Mouse (Mus musculus): Measurements from ENCODE around the gene Nanos3.

Nanos3 gene

DNA sequence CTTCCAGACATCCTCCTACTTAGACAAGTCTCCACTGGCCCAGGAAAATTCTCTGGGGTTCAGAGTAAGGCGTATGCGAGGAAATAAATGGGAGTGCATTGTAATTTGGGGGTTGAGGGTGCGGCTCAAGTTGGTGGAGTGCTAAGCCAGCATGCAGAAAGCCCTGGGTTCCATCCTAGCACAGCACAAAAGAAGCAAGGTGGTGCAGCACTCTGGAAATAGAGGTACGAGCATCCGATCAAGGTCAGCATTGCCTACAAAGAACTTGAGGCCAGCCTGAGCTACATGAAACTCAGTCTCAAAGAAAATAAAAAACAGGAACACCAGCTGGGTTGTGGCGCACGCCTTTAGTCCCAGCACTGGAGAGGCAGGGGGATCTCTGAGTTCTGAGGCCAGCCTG lies at the start of gene Nanos3:
Nanos3 (minus strand) TSS at position 101 of the 400 bp plus-strand sequence.
- CTCF ChIA-PET: interaction anchor here (0.6 to 3.3 kb wide), 2 partner anchors 25 to 627 kb away, joined by 6 to 24 read pairs; no protein-coding TSS in a partner anchor

GRCm38 (mm10) chr8:84233055-84233454 lies 48.0 kb upstream of the Nanos3 start:
- CTCF ChIA-PET: no interaction called here

- CTCF ChIA-PET: no interaction called here
These were observed 45.7 kb upstream of the Nanos3 start for GRCm38 (mm10) chr8:84230735-84231134.

GRCm38 (mm10) chr8:84223322-84224029 lies 38.5 kb upstream of the Nanos3 start:
- CTCF ChIA-PET: no interaction called here

- CTCF ChIA-PET: interaction anchor here (0.8 kb wide), 1 partner anchor 15 kb away, joined by 5 read pairs; no protein-coding TSS in a partner anchor
These were observed 37.6 kb upstream of the Nanos3 start for GRCm38 (mm10) chr8:84222566-84223165.

DNA sequence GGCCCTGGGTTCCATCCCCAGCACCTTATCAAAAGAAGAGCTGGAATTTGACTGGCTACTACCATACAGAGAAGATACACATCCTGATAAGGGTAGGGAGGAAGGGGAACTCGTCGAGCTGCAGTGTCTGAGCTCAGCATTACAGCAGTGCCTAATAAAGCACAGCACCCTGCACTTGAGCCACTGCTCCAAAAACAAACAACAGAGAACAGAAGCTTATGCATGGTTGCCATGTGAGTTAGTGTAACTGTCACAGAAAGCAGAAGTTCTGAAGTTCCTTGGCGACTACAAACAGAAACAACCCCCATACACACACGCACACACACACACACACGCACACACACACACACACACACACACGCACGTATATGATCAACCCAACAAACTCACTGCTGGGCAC lies 35.1 kb upstream of the Nanos3 start:
- CTCF ChIA-PET: interaction anchor here (0.7 to 1.3 kb wide), 2 partner anchors 27 to 44 kb away, joined by 3 read pairs; no protein-coding TSS in a partner anchor

GRCm38 (mm10) chr8:84218143-84218542 lies 33.1 kb upstream of the Nanos3 start:
- CTCF ChIA-PET: interaction anchor here (0.8 kb wide), 1 partner anchor 8 kb away, joined by 3 read pairs; no protein-coding TSS in a partner anchor

DNA sequence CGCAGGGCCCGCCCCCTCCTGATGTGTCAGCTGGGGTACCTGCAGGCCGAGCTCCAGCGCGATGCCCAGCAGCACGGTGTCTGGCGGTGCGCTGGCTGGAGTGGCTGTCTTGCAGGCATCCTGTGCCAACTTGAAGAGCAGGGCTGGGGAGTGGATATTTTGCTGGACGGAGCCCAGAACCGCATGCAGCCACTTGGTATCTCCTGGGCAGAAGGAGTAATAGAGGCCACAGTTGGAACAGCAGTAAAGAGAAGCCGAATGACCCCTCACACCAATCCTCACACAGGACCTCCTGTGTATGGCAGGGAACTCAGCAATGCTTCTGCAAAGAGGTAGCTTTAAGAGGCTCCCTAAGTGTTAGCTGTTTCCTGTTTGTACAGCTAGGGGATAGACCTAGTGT lies 32.2 kb upstream of the Nanos3 start:
- CTCF ChIA-PET: no interaction called here

DNA sequence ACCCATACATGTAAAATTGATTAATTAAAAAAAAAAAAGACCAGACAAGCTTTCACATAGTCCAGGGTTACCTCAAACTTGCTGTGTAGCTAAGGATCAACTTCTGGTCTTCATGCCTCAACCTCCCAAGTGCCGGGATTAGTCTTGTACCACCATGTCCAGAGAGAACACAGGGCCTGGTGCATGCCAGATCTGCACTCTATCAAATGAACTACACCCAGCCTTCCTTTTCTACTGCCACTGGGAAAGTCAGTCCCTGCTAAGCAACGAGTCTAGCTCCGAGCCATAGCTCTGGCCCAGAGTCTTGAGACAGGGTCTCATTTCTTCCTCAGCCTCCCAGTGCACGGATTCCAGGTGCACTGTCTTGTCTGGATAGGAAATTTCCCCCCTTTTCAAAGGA lies 28.3 kb upstream of the Nanos3 start:
- CTCF ChIA-PET: interaction anchor here (0.6 kb wide), 1 partner anchor 65 kb away, joined by 3 read pairs; no protein-coding TSS in a partner anchor

GRCm38 (mm10) chr8:84211881-84212563 lies 27.0 kb upstream of the Nanos3 start:
- CTCF ChIA-PET: interaction anchor here (0.7 to 0.9 kb wide), 2 partner anchors 29 to 257 kb away, joined by 3 to 7 read pairs; partner anchors contain the start of genes Asf1b and Gm10644

GRCm38 (mm10) chr8:84211202-84211601 lies 26.2 kb upstream of the Nanos3 start:
- CTCF ChIA-PET: interaction anchor here (0.9 to 2.5 kb wide), 2 partner anchors 26 to 28 kb away, joined by 3 to 24 read pairs; partner anchors contain the start of gene Nanos3

DNA sequence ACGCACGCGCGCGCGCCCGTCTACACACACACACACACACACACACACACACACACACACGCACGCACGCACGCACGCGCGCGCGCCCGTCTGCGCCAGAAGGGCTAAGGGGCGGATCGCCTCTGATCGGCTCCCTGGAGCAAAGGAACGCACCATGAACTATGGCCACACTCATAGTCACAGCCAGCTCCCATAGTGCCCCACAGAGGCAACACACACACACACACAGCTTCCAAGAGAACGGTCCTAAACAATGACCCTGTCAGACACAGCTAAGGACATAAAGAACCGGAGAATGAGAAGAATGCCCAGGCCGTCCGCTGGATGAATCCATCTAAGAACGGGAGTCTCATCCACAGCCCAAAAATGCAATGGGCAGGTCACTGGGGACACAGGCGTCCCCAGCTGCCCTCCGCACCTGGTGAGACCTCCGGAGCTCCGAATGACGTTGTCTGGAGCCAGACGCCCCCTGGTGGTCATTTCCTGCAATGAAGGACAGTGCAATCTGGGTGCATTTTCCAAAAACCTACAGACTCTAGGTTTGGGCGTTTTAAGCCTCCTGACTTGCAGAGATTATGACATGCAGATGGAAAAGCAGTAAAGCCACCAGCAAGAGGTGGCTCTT lies 25.3 kb upstream of the Nanos3 start:
- CTCF ChIA-PET: interaction anchor here (1.9 to 2.5 kb wide), 2 partner anchors 22 to 25 kb away, joined by 7 to 24 read pairs; partner anchors contain the start of gene Nanos3

DNA sequence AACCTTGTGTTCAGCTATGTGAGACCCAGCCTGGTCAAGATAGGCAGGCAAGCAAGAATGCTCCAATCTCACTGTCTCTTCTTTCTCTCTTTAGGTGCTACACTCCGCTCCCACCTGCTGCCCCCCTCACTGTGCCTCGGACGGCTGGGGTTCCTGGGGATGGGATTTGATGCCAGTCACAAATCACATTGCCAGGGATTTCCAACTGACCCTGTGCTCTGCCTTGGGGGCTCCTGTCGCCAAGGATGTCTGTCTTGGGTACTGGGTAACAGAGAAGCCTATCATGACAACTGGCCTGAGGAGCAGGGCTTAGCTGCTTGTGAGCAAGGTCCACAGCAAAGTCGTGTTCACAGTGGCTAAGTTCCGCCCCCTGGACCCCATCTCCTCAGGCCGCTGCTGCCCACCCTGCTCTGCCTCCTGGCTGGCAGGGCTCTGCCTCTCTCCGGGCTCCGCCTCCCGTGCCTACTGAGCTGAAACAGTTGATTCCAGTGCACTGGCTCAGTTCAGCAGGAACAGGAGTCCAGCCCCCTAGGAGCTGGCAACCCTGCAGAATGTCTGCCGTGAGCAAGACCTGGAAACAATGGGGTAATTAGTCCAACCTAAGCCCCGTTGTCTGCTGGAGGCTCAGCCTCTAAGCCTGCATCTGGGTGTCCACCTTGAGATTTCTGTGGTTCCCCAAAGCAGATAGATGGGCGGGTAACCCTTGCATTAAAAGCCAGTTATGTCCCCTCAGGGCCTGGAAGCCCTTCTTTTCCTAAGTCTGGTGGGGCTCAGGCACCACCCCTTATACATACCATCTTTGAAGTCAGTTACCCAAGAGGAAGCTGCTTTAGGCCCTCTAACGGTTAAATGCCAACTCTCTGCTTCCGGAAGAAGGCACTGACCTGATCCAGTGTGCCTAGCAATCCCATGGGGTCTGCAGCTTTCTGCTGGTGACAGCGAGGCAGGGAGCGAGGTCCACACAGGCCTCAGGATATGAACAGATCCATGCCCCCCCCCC lies 23.7 kb upstream of the Nanos3 start:
- CTCF ChIA-PET: interaction anchor here (0.6 to 2.5 kb wide), 6 partner anchors 14 to 69 kb away, joined by 3 to 24 read pairs (median 6); partner anchors contain the start of gene Nanos3

DNA sequence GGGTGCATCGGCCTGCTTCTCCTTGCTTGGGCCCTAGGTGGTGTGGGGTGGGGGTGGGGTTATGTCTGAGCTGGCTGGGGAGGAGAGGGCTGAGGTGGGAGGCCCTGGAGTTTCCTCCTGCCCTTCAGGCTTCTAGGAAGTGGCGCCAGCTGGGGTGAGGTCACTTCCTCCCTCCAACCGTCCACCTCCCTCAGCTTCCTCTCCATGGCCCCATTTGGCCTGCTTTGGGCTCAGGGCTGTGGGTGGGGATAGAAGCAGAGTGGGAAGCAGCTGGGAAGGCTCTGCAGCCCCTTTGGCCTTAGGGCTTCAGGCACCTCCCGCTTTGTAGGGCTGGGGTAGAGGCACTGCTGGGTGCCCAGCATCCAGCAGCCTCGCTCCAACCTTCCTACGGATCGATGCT lies 22.8 kb upstream of the Nanos3 start:
- CTCF ChIA-PET: interaction anchor here (0.6 to 1.6 kb wide), 4 partner anchors 13 to 19 kb away, joined by 3 to 5 read pairs (median 4); no protein-coding TSS in a partner anchor

GRCm38 (mm10) chr8:84206666-84207065 lies 21.6 kb upstream of the Nanos3 start:
- CTCF ChIA-PET: interaction anchor here (0.6 to 1.6 kb wide), 5 partner anchors 18 to 864 kb away, joined by 3 to 8 read pairs (median 4); no protein-coding TSS in a partner anchor

DNA sequence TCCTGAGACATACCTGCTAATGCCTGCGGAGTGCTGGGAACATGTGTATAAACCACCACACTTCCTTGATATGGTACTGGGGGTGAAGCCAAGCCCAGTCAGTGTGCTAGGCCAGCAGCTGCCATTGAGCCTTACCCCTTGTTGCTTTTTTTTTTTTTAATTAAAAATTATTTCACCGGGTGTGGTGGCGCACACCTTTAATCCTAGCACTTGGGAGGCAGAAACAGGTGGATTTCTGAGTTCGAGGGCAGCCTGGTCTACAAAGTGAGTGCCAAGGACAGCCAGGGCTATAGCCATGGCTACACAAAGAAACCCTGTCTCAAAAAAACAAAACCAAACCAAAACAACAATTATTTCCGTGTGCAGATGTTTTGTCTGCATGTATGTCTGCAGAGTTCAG lies 20.1 kb upstream of the Nanos3 start:
- CTCF ChIA-PET: no interaction called here

GRCm38 (mm10) chr8:84203975-84204772 lies 19.2 kb upstream of the Nanos3 start:
- CTCF ChIA-PET: interaction anchor here (0.5 kb wide), 1 partner anchor 245 kb away, joined by 4 read pairs; no protein-coding TSS in a partner anchor

DNA sequence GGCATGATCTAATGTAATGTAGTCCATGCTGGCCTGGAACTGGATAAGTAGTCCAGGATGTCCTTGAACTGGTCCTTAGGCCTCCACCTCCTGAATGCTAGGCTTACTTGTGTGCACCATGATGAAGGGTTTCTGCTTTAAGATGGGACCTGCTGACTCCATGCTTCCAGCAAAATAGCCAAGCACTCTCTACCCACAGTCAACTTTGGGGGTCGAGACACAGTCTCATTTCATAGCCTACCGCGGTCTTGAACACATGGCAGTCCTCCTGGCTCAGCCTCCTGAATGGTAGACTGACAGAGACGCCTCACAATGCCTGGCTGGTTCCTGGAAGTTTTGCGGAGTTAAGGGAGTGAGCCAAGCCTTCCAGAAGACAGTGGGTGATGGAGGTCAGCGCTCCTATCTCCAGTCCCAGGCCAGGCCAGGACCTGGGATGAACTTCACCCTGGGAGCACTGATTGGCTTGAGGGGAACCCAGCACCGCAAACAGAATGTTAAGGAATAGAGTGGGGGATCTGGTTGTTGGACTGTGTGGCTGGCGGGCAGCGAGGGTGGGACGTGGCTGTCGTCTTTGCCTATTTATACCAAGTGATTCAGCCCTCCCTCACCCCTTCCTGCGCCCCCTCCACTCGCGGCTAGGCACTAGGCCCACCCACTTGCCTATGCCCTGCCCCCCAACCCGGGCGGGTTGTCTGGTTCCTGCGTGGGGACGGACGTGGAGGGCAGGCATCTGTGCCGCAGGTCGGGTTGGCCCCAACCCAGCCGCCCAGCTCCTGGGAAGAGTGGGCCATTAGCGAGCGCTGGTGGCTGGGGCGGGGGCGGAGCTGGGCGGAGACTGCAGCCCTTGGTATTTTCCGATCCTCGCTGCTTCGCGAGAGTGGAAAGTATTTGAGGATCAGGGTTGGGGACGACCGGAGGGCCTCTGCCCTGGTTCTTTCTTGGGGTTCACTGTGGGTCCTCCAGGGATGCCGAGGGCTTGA lies 18.2 kb upstream of the Nanos3 start:
- CTCF ChIA-PET: interaction anchor here (0.5 to 1.5 kb wide), 2 partner anchors 16 to 244 kb away, joined by 4 to 5 read pairs; no protein-coding TSS in a partner anchor

Data from spleen, embryonic (tissue).